Mouse (Mus musculus) bone marrow macrophage, adult 2 months (primary cell): Measurements from ENCODE around the gene Spint2.

Experiments used
- CTCF ChIP-seq: IDR thresholded peaks from 2 replicates; pipeline ENCODE4 v1.5.1; 2012; ENCODE audit warnings: low read depth, mild to moderate bottlenecking, low read length, moderate library complexity
- POLR2A ChIP-seq: IDR thresholded peaks from 2 replicates; pipeline ENCODE4 v1.6.1; 2012; ENCODE audit warnings: mild to moderate bottlenecking, low read depth, low read length, borderline replicate concordance

DNA sequence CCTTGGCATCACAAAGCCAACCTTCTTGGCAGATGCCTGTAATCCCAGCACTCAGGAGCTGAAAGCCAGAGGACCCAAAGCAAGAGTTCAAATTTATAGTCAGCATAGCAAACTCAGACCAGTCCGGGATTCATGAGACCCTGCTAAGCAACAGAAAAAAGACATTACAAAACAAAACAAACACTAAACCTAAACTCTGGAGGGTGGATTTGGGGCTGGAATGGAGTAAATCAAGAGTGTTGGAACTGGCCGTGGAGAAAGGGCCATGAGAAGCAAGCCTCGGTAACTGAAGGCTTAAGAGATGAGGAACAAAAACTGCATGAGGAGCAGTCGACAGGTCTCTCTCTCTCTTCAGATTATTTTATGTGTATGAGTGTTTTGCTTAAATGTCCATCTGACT lies 2.2 kb upstream of the Spint2 start:
- TF ChIP-seq POLR2A (no peak), CTCF (no peak)
